28 mouse cellular contexts compared by ENCODE assay signal in the genomic region with DNA sequence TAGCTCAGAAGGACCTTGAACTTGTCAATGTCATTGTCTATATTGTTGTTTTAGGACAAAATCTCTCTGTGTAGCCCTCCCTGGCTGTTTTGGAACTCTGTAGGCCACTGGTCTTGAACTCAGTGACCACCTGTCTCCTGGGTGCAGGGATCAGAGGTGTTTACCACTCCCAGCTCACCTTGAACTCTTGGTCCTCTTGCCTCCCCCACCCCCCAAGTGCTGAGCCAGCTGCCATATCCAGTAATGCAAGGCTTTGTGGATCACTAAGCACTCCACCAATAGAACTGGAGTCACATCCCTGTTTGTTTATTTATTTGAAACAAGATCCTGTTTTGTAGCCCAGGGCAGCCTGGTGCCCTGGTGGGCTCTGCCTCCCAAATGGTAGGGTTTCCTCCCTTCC. TPM values are rescaled to one million over a fixed set of nuclear protein-coding genes. Genes with fewer than 3 reads are reported as not detected.
DNase-seq lines count a peak whose midpoint lies in the region; ATAC-seq and TF ChIP-seq lines count a peak whose summit lies in the region.
"Had no signal": no experiment of that assay in that cellular context is flagged by ENCODE, and none has a peak within 500 bp of the region (broad histone marks: within the 10 kb centered on the region; RNA-seq: fewer than 3 reads in every experiment).

No protein-coding gene starts in this region.

- TF ChIP-seq CTCF in heart, postnatal 0 days (IDR thresholded peaks at IDR 0.05; ENCODE audit: low read depth): no peak

- H3K4me2 ChIP-seq in heart, postnatal 0 days (ENCODE audit: low read depth, low read length): no peak overlapping the region
- no peak overlapping the region for H3K4me2 ChIP-seq in heart, embryonic 11.5 days
- H3K4me2 ChIP-seq in kidney, embryonic 14.5 days (replicated peaks; ENCODE audit: low read depth, low read length): no peak overlapping the region
- H3K4me2 ChIP-seq: embryonic facial prominence, embryonic 13.5 days; forebrain, embryonic 12.5 days; forebrain, embryonic 15.5 days; heart, embryonic 12.5 days; hindbrain, embryonic 14.5 days had no signal

- no peaks in the 10 kb centered on the region for H3K4me1 ChIP-seq in heart, postnatal 0 days (ENCODE audit: control insufficient read depth, insufficient read depth)
- H3K4me1 ChIP-seq in heart, embryonic 11.5 days (ENCODE audit: control insufficient read depth, insufficient read depth, low read length): peaks cover 4% of the 10 kb centered on the region
- no peaks in the 10 kb centered on the region for H3K4me1 ChIP-seq in kidney, embryonic 14.5 days (ENCODE audit: control insufficient read depth, insufficient read depth, low read length)

- ATAC-seq in heart, postnatal 0 days (ENCODE audit: insufficient read depth, low read depth): no peak
- ATAC-seq in heart, embryonic 11.5 days (replicated peaks; ENCODE audit: insufficient number of reproducible peaks, low FRiP score, low TSS enrichment): no peak
- peak; percentile 30; the same call in 1 of the 2 replicates for ATAC-seq in kidney, embryonic 14.5 days (ENCODE audit: low FRiP score, low TSS enrichment)
- ATAC-seq: forebrain, embryonic 15.5 days; hindbrain, postnatal 0 days; inflammation-experienced regulatory T-cells, adult 6 months; intestine, embryonic 16.5 days had no signal

- no peak overlapping the region for H3K4me3 ChIP-seq in heart, postnatal 0 days (ENCODE audit: low read depth, low read length)
- H3K4me3 ChIP-seq in heart, embryonic 11.5 days (ENCODE audit: low read depth, low read length): no peak overlapping the region
- no peak overlapping the region for H3K4me3 ChIP-seq in kidney, embryonic 14.5 days (ENCODE audit: low read length)
- H3K4me3 ChIP-seq: embryonic facial prominence, embryonic 10.5 days; embryonic facial prominence, embryonic 13.5 days; erythroblast, embryonic 14.5 days; forebrain, embryonic 12.5 days; forebrain, embryonic 15.5 days; heart, embryonic 12.5 days had no signal

- no peaks in the 10 kb centered on the region for H3K9me3 ChIP-seq in heart, postnatal 0 days (replicated peaks; ENCODE audit: control insufficient read depth, low read length)
- H3K9me3 ChIP-seq in heart, embryonic 11.5 days (replicated peaks; ENCODE audit: control insufficient read depth, low read length): no peaks in the 10 kb centered on the region
- no peaks in the 10 kb centered on the region for H3K9me3 ChIP-seq in kidney, embryonic 14.5 days (ENCODE audit: control insufficient read depth, low read length)
- H3K9me3 ChIP-seq: embryonic facial prominence, embryonic 10.5 days; embryonic facial prominence, embryonic 13.5 days; forebrain, embryonic 12.5 days; forebrain, embryonic 15.5 days; heart, embryonic 12.5 days had no signal

- intact Hi-C loops in heart, postnatal 36 days (cut with DNase I): no loop called here

- peak; percentile 82 for DNase-seq in heart, adult 11 months
- no peak for DNase-seq in heart, postnatal 36 days
- no peak for DNase-seq in heart, postnatal 0 days (ENCODE audit: low spot score)
- DNase-seq in kidney, postnatal 14 days: no peak
- no peak for DNase-seq in right cerebral cortex, postnatal 25 days
- DNase-seq: adrenal gland, adult 2 months; B cell, adult 2 months; cerebellum, adult 11-12 months; cerebellum, adult 8-10 months; cerebellum, postnatal 10 days; cerebellum, postnatal 36 days; embryo, embryonic 11 days; gastrocnemius, postnatal 14 days; heart, adult 18-20 months; heart, postnatal 4 days had no signal

- TF ChIP-seq EP300 in heart, postnatal 0 days (IDR thresholded peaks at IDR 0.05; ENCODE audit: low read depth): no peak

- no peak overlapping the region for H3K9ac ChIP-seq in heart, postnatal 0 days (replicated peaks; ENCODE audit: low read depth, low read length)
- H3K9ac ChIP-seq in heart, embryonic 11.5 days (ENCODE audit: low read depth, low read length): no peak overlapping the region
- no peak overlapping the region for H3K9ac ChIP-seq in kidney, embryonic 14.5 days (ENCODE audit: low read depth, low read length)
- H3K9ac ChIP-seq: embryonic facial prominence, embryonic 13.5 days; forebrain, embryonic 12.5 days; forebrain, embryonic 15.5 days; heart, embryonic 12.5 days; hindbrain, embryonic 14.5 days had no signal

- H3K27me3 ChIP-seq in heart, postnatal 0 days (ENCODE audit: control insufficient read depth, insufficient read depth, low read length): no peaks in the 10 kb centered on the region
- no peaks in the 10 kb centered on the region for H3K27me3 ChIP-seq in heart, embryonic 11.5 days (ENCODE audit: control insufficient read depth, insufficient read depth, low read length)
- H3K27me3 ChIP-seq in kidney, embryonic 14.5 days (ENCODE audit: control insufficient read depth, insufficient read depth, low read length): no peaks in the 10 kb centered on the region
- H3K27me3 ChIP-seq: CH12.LX; embryonic facial prominence, embryonic 13.5 days; forebrain, embryonic 12.5 days; forebrain, embryonic 15.5 days; heart, embryonic 12.5 days had no signal

- H3K36me3 ChIP-seq in heart, postnatal 0 days (replicated peaks; ENCODE audit: control insufficient read depth, insufficient read depth, low read length): no peaks in the 10 kb centered on the region
- H3K36me3 ChIP-seq in heart, embryonic 11.5 days (ENCODE audit: control insufficient read depth, insufficient read depth, low read length): no peaks in the 10 kb centered on the region
- H3K36me3 ChIP-seq in kidney, embryonic 14.5 days (ENCODE audit: control insufficient read depth, insufficient read depth, low read length): no peaks in the 10 kb centered on the region
- H3K36me3 ChIP-seq: embryonic facial prominence, embryonic 10.5 days; embryonic facial prominence, embryonic 13.5 days; forebrain, embryonic 12.5 days; forebrain, embryonic 15.5 days; heart, embryonic 12.5 days had no signal

- 0 out of 2 replicates have a peak overlapping the region, but pooled peaks have one; percentile 28 for H3K27ac ChIP-seq in heart, postnatal 0 days (ENCODE audit: low read depth)
- no peak overlapping the region for H3K27ac ChIP-seq in heart, embryonic 11.5 days (ENCODE audit: low read depth, low read length)
- no peak overlapping the region for H3K27ac ChIP-seq in kidney, embryonic 14.5 days (ENCODE audit: low read depth, low read length)
- H3K27ac ChIP-seq: embryonic facial prominence, embryonic 10.5 days; embryonic facial prominence, embryonic 13.5 days; forebrain, embryonic 12.5 days; forebrain, embryonic 15.5 days; hindbrain, embryonic 14.5 days; hindbrain, postnatal 0 days had no signal

RNA-seq across cellular contexts. Expression of a gene that starts 8.2 kb away (rescaled TPM):
- 10 to 100 TPM; 31.6 to 36.5 TPM for total RNA-seq in heart, postnatal 36 days (2021)
- total RNA-seq in heart, postnatal 0 days (2014; rRNA removed; ENCODE audit: low replicate concordance): 26.9 and 58.8 TPM in 2 replicates
- polyA plus RNA-seq in heart, postnatal 0 days (2015; fragmentation: Nextera tagmentation; extraction: Ambion mirVana): 17.0 and 18.9 TPM in 2 replicates
- polyA plus RNA-seq in heart, embryonic 11.5 days (2014; fragmentation: Nextera tagmentation; extraction: Ambion mirVana): 52.9 and 59.0 TPM in 2 replicates
- polyA plus RNA-seq in kidney, embryonic 14.5 days (2014; fragmentation: Nextera tagmentation; extraction: Ambion mirVana): 42.1 and 59.0 TPM in 2 replicates

RNA-seq across cellular contexts. Expression of a gene that starts 38.2 kb away (rescaled TPM):
- 10 to 100 TPM; 35.3 to 38.6 TPM for total RNA-seq in heart, postnatal 36 days (2021)
- total RNA-seq in heart, postnatal 0 days (2014; rRNA removed; ENCODE audit: low replicate concordance): 71.1 and 92.3 TPM in 2 replicates
- polyA plus RNA-seq in heart, postnatal 0 days (2015; fragmentation: Nextera tagmentation; extraction: Ambion mirVana): 25.6 and 28.0 TPM in 2 replicates
- polyA plus RNA-seq in heart, embryonic 11.5 days (2014; fragmentation: Nextera tagmentation; extraction: Ambion mirVana): 35.5 and 38.1 TPM in 2 replicates
- polyA plus RNA-seq in kidney, embryonic 14.5 days (2014; fragmentation: Nextera tagmentation; extraction: Ambion mirVana): 36.2 and 58.4 TPM in 2 replicates

RNA-seq across cellular contexts. Expression of a gene that starts 38.3 kb away (rescaled TPM):
- total RNA-seq in heart, postnatal 36 days (2021): 10 to 100 TPM; 18.7 to 22.0 TPM
- 11.5 TPM in 2 replicates for total RNA-seq in heart, postnatal 0 days (2014; rRNA removed; ENCODE audit: low replicate concordance)
- 22.6 and 23.0 TPM in 2 replicates for polyA plus RNA-seq in heart, postnatal 0 days (2015; fragmentation: Nextera tagmentation; extraction: Ambion mirVana)
- polyA plus RNA-seq in heart, embryonic 11.5 days (2014; fragmentation: Nextera tagmentation; extraction: Ambion mirVana): 25.1 and 26.1 TPM in 2 replicates
- 33.7 and 38.1 TPM in 2 replicates for polyA plus RNA-seq in kidney, embryonic 14.5 days (2014; fragmentation: Nextera tagmentation; extraction: Ambion mirVana)
